Mouse (Mus musculus): ENCODE measurements around the gene Qpct. TPM values are rescaled to one million over a fixed set of nuclear protein-coding genes. Genes with fewer than 3 reads are reported as not detected.

Gene Qpct
- total and polyA plus RNA-seq, 3 experiments = not detected

DNA sequence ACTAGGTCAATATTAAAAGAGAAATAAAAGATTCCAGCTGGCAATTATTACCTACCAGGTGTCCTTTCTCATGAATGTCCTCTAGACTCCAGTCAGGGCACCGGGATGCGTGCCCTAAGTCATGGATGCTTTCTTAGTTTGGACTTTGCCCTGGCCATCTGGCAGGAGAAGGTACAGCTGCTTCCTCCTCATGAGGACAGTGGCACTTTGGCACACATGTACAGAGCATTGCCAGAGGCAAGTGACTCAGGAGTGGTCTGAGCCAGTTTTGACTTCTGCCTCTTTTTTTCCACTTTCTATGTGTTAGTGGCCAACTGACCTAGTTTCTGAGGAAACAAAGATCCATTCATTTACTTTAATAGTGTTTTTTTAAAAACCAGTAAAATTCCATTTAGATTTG, 84.7 kb downstream of the Qpct start:
- dilution Hi-C loops (cut with MboI; ENCODE audit: extremely low pct_ligation_motif_present, extremely low pct_unique_long_range_greater_than_20kb, low sequenced_read_pairs) (no loop called here), in situ Hi-C loops (cut with MboI; ENCODE audit: low pct_ligation_motif_present, low pct_unique_long_range_greater_than_20kb, low sequenced_read_pairs) (no loop called here)
- Histone ChIP-seq H3K4me2 (ENCODE audit: insufficient read depth, low read depth, poor library complexity, severe bottlenecking) (no peak overlapping the region), H3K9me3 (replicated peaks; ENCODE audit: low read length) (no peaks in the 10 kb centered on the region), H3K9ac (ENCODE audit: insufficient read depth, low read depth) (no peak overlapping the region), H3K4me1 (ENCODE audit: control insufficient read depth in 1 of 2, insufficient read depth in 2 of 2) (peaks cover 0 to 4% of the 10 kb centered on the region in 2 experiments; a peak in 1 of 4 replicates), H3K27me3 (replicated peaks) (no peaks in the 10 kb centered on the region), H3K4me3 (replicated peaks in 1 of 3; ENCODE audit: low read depth in 2 of 3, low read length in 2 of 3, poor library complexity in 1 of 3) (no peak overlapping the region), H3K36me3 (replicated peaks in 1 of 2; ENCODE audit: control insufficient read depth in 1 of 2, insufficient read depth in 1 of 2, low read length in 1 of 2) (no peaks in the 10 kb centered on the region), H3K79me2 (replicated peaks; ENCODE audit: control insufficient read depth, extremely low read depth, insufficient read depth, poor library complexity, severe bottlenecking) (no peaks in the 10 kb centered on the region), H3K27ac (ENCODE audit: insufficient read depth, low read depth) (no peak overlapping the region)
- DNase-seq (ENCODE audit: extremely low read depth) = no peak
- TF ChIP-seq ZNF384 (IDR thresholded peaks at IDR 0.05; ENCODE audit: low read depth, low read length) = no peak
- TF ChIP-seq MYC (IDR thresholded peaks at IDR 0.05; ENCODE audit: low read depth, low read length) = no peak
- no peak for TF ChIP-seq UBTF (IDR thresholded peaks at IDR 0.05; ENCODE audit: low read depth, low read length)
- no peak for TF ChIP-seq JUN (IDR thresholded peaks at IDR 0.05; ENCODE audit: insufficient read depth, low read depth, low read length)
- TF ChIP-seq BHLHE40 (IDR thresholded peaks at IDR 0.05; ENCODE audit: low read depth, low read length) = no peak
- TF ChIP-seq E2F4 (IDR thresholded peaks at IDR 0.05; ENCODE audit: insufficient replicate concordance, low read depth, low read length) = no peak
- no peak for TF ChIP-seq POLR2AphosphoS2 (IDR thresholded peaks at IDR 0.05; ENCODE audit: low read depth, low read length)
- no peak for TF ChIP-seq IRF4 (IDR thresholded peaks at IDR 0.05; ENCODE audit: low read depth, low read length)
- TF ChIP-seq SIN3A (IDR thresholded peaks at IDR 0.05; ENCODE audit: low read length) = no peak
- no peak for TF ChIP-seq RCOR1 (conservative IDR thresholded peaks at IDR 0.05; ENCODE audit: low read depth, low read length)
- no peak for TF ChIP-seq CTCF (conservative IDR thresholded peaks at IDR 0.05 in 1 of 2, IDR thresholded peaks at IDR 0.05 in 1 of 2; ENCODE audit: low read depth in 2 of 2, low read length in 2 of 2)
- TF ChIP-seq TCF12 (IDR thresholded peaks at IDR 0.05; ENCODE audit: low read depth, low read length) = no peak
- no peak for TF ChIP-seq USF1 (IDR thresholded peaks at IDR 0.05; ENCODE audit: low read depth, low read length)
- TF ChIP-seq SMC3 (IDR thresholded peaks at IDR 0.05; ENCODE audit: low read depth, low read length) = no peak

Other genes with a start within 250 kb of the Qpct start
- 15.3 and 17.9 TPM in 2 replicates for gene Heatr5b, start 216.5 kb upstream of the Qpct start, total RNA-seq (2012; rRNA removed)
- gene Heatr5b, start 216.5 kb upstream of the Qpct start, total RNA-seq (2014; rRNA removed) = 9.0 and 13.0 TPM in 2 replicates
- gene Heatr5b, start 216.5 kb upstream of the Qpct start, polyA plus RNA-seq (2012; ENCODE audit: insufficient read length, low read depth) = 16.3 and 21.5 TPM in 2 replicates
- 13.4 and 21.6 TPM in 2 replicates for gene Gpatch11, start 216.3 kb upstream of the Qpct start, total RNA-seq (2012; rRNA removed)
- 22.3 and 25.1 TPM in 2 replicates for gene Gpatch11, start 216.3 kb upstream of the Qpct start, total RNA-seq (2014; rRNA removed)
- 25.5 and 38.7 TPM in 2 replicates for gene Gpatch11, start 216.3 kb upstream of the Qpct start, polyA plus RNA-seq (2012; ENCODE audit: insufficient read length, low read depth)
- 9.8 and 11.6 TPM in 2 replicates for gene Eif2ak2, start 169.3 kb upstream of the Qpct start, total RNA-seq (2012; rRNA removed)
- 13.6 and 15.6 TPM in 2 replicates for gene Eif2ak2, start 169.3 kb upstream of the Qpct start, total RNA-seq (2014; rRNA removed)
- 25.0 and 27.4 TPM in 2 replicates for gene Eif2ak2, start 169.3 kb upstream of the Qpct start, polyA plus RNA-seq (2012; ENCODE audit: insufficient read length, low read depth)
- gene Sult6b1, start 144.9 kb upstream of the Qpct start, total RNA-seq (2012; rRNA removed) = 0.08 TPM in 1 of 2 replicates, not detected in the other
- 0.46 TPM in 1 of 2 replicates, not detected in the other for gene Sult6b1, start 144.9 kb upstream of the Qpct start, total RNA-seq (2014; rRNA removed)
- gene Sult6b1, start 144.9 kb upstream of the Qpct start, polyA plus RNA-seq (2012; ENCODE audit: insufficient read length, low read depth) = 0.19 and 0.34 TPM in 2 replicates
- 27.8 and 29.9 TPM in 2 replicates for gene Cebpzos, start 135.4 kb upstream of the Qpct start, total RNA-seq (2012; rRNA removed)
- gene Cebpzos, start 135.4 kb upstream of the Qpct start, total RNA-seq (2014; rRNA removed) = 62.0 and 63.7 TPM in 2 replicates
- 25.9 and 34.8 TPM in 2 replicates for gene Cebpzos, start 135.4 kb upstream of the Qpct start, polyA plus RNA-seq (2012; ENCODE audit: insufficient read length, low read depth)
- gene Cebpz, start 114.8 kb upstream of the Qpct start, total RNA-seq (2012; rRNA removed) = 43.3 and 60.3 TPM in 2 replicates
- 61.2 and 71.5 TPM in 2 replicates for gene Cebpz, start 114.8 kb upstream of the Qpct start, total RNA-seq (2014; rRNA removed)
- 70.1 and 86.7 TPM in 2 replicates for gene Cebpz, start 114.8 kb upstream of the Qpct start, polyA plus RNA-seq (2012; ENCODE audit: insufficient read length, low read depth)
- gene Ndufaf7, start 114.8 kb upstream of the Qpct start, total RNA-seq (2012; rRNA removed) = 41.7 and 46.7 TPM in 2 replicates
- 42.4 and 50.2 TPM in 2 replicates for gene Ndufaf7, start 114.8 kb upstream of the Qpct start, total RNA-seq (2014; rRNA removed)
- gene Ndufaf7, start 114.8 kb upstream of the Qpct start, polyA plus RNA-seq (2012; ENCODE audit: insufficient read length, low read depth) = 54.1 and 68.4 TPM in 2 replicates
- not detected in 2 replicates for gene Prkd3, start 31.1 kb upstream of the Qpct start, total RNA-seq (2012; rRNA removed)
- gene Prkd3, start 31.1 kb upstream of the Qpct start, total RNA-seq (2014; rRNA removed) = not detected in 2 replicates
- not detected in 2 replicates for gene Prkd3, start 31.1 kb upstream of the Qpct start, polyA plus RNA-seq (2012; ENCODE audit: insufficient read length, low read depth)

Data from CH12.LX (cell line).